Mouse (Mus musculus) liver, postnatal 0 days (tissue): ENCODE data around the gene Ndufa9. TPM values are rescaled to one million over a fixed set of nuclear protein-coding genes. Genes with fewer than 3 reads are reported as not detected.

Source experiments
- ATAC-seq: fragments of 200-750 bp; cut with Nextera tagmentation; 2 replicates; pipeline ENCODE4 v1.8.0; 2017; ENCODE audit warnings: mild to moderate bottlenecking, moderate library complexity
- DNase-seq: peaks from one replicate; pipeline ENCODE4 v3.0.0-alpha.2; 2016
- H3K27ac ChIP-seq: fragments of 300-500 bp; sonication (generic); 2 replicates; pipeline ENCODE4 v1.5.1; 2014; ENCODE audit warnings: antibody characterized with exemption, moderate library complexity, mild to moderate bottlenecking, low read depth
- H3K27me3 ChIP-seq: fragments of 300-500 bp; sonication (generic); 2 replicates; pipeline ENCODE4 v1.6.1; 2014; ENCODE audit warnings: low read length, control low read depth, mixed read lengths; ENCODE audit not compliant: insufficient read depth
- H3K36me3 ChIP-seq: fragments of 300-500 bp; sonication (generic); replicated peaks from 2 replicates; pipeline ENCODE4 v1.6.1; 2014; ENCODE audit warnings: mild to moderate bottlenecking, control low read depth, low read length, moderate library complexity, mixed read lengths; ENCODE audit not compliant: insufficient read depth
- H3K4me1 ChIP-seq: fragments of 300-500 bp; sonication (generic); 2 replicates; pipeline ENCODE4 v1.6.1; 2014; ENCODE audit warnings: antibody characterized with exemption, mild to moderate bottlenecking, control low read depth; ENCODE audit not compliant: insufficient read depth
- H3K4me2 ChIP-seq: fragments of 300-500 bp; sonication (generic); 2 replicates; pipeline ENCODE4 v1.6.1; 2014; ENCODE audit warnings: low read depth, mild to moderate bottlenecking, low read length, moderate library complexity, mixed read lengths
- H3K4me3 ChIP-seq: fragments of 300-500 bp; sonication (generic); 2 replicates; pipeline ENCODE4 v1.5.1; 2014; ENCODE audit warnings: low read depth, low read length
- H3K9ac ChIP-seq: fragments of 300-500 bp; sonication (generic); replicated peaks from 2 replicates; pipeline ENCODE4 v1.6.1; 2014; ENCODE audit warnings: mild to moderate bottlenecking, moderate library complexity
- H3K9me3 ChIP-seq: fragments of 300-500 bp; sonication (generic); 2 replicates; pipeline ENCODE4 v1.6.1; 2016; ENCODE audit warnings: mild to moderate bottlenecking, control low read depth, low read length, mixed read lengths
- CTCF ChIP-seq: sonication (generic); IDR thresholded peaks from 2 replicates; pipeline ENCODE4 v1.5.1; 2016; ENCODE audit warnings: antibody characterized with exemption, low read depth
- EP300 ChIP-seq: IDR thresholded peaks from 2 replicates; pipeline ENCODE4 v1.6.1; 2016; ENCODE audit warnings: antibody characterized with exemption, low read depth, mild to moderate bottlenecking
- WGBS: fragments of 180-500 bp; shearing (Covaris S2); extraction: QIAGEN DNeasy Blood & Tissue Kit; methylation state at CpG from one replicate; pipeline ENCODE4 v1.1.7; 2014; ENCODE audit not compliant: insufficient replicate concordance; 5-methylcytosine and 5-hydroxymethylcytosine counted together
- polyA plus RNA-seq: library from polyadenylated mRNA; unstranded; fragments of >200 nt; fragmentation: Nextera tagmentation; extraction: Ambion mirVana; gene quantifications from 2 replicates; pipeline ENCODE4 v1.2.1, GENCODE M21; 2015

Gene Ndufa9
- polyA plus RNA-seq, 1 experiment from 2014 or later, result 175 TPM

DNA sequence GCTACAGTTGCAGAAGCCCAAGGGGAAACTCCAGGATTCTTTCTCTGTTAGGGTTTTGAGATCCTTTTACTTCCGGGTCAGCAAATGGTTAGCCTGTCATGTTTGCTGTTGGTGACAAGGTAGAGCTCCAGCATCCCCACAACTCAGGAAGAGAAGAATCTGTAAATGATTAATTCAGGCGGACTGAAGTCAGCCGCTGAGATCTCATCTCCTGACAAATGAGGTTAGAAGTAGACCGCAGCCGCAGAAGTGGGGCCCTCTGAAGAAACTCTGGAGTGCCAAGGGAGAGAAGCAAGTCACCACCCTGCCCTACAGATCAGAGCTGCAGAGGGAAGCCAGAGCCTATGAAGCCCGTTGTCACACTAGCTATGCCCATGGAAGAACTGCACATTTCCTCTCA is 71.0 kb downstream of the Ndufa9 start:
- no peaks in the 10 kb centered on the region for H3K36me3 ChIP-seq
- DNase-seq, result no peak
- TF ChIP-seq EP300 (no peak), CTCF (no peak)
- H3K4me1 ChIP-seq, result no peaks in the 10 kb centered on the region
- no peak overlapping the region for H3K27ac ChIP-seq
- no peak overlapping the region for H3K4me2 ChIP-seq
- WGBS, result 60% methylated on average over 6 of the region's 6 CpGs
- no peaks in the 10 kb centered on the region for H3K27me3 ChIP-seq
- no peak overlapping the region for H3K4me3 ChIP-seq
- no peak overlapping the region for H3K9ac ChIP-seq
- ATAC-seq, result no peak
- no peaks in the 10 kb centered on the region for H3K9me3 ChIP-seq

DNA sequence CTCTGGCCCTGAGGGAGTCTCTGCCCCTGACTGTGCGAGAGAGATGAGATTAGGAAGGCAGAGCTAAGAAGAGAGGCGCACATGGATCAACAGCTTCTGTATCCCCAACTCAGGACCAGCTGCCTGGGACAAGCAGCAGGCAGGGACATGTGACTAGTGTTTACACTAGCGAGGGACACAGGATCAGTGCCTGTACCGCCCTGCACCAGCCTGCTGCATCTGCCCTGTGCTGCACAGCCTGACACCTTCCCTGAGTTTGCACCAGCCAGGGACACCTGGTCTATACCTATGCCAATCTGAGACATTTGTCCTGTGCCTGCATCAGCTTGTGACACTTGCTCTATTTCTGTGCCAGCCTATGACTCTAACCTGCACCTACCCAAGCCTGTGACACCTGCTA is 75.1 kb downstream of the Ndufa9 start:
- H3K4me2 ChIP-seq, result no peak overlapping the region
- H3K36me3 ChIP-seq, result no peaks in the 10 kb centered on the region
- TF ChIP-seq CTCF (no peak), EP300 (no peak)
- H3K9ac ChIP-seq, result no peak overlapping the region
- no peak for DNase-seq
- no peaks in the 10 kb centered on the region for H3K4me1 ChIP-seq
- ATAC-seq, result no peak
- no peaks in the 10 kb centered on the region for H3K27me3 ChIP-seq
- no peak overlapping the region for H3K4me3 ChIP-seq
- WGBS, result 48% methylated on average over 4 of the region's 4 CpGs
- H3K9me3 ChIP-seq, result no peaks in the 10 kb centered on the region
- no peak overlapping the region for H3K27ac ChIP-seq

DNA sequence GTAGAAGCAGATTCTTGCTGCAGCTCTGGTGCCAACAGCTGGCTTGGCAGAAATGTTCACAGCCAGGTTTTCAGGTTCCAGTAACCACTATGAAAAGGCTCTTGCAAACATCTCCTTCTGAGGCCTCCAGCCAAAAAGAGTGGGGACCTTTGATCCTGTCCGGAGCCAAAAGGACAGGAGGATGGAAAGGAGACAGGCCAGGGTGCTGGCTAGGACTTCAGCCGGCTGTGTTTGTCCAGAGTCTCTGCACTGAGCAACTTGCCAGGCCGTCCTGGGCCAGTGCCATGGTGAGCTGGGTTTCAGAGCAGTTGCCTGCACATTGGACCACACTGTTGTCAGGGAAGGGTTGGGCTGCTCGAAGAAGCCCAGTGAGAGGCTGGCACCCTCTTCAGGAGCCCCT is 76.6 kb downstream of the Ndufa9 start:
- Histone ChIP-seq H3K27ac (no peak overlapping the region), H3K4me1 (no peaks in the 10 kb centered on the region), H3K9ac (no peak overlapping the region), H3K4me2 (no peak overlapping the region), H3K27me3 (no peaks in the 10 kb centered on the region), H3K9me3 (no peaks in the 10 kb centered on the region), H3K36me3 (no peaks in the 10 kb centered on the region), H3K4me3 (no peak overlapping the region)
- ATAC-seq (no peak), DNase-seq (no peak)
- 59% methylated on average over 4 of the region's 4 CpGs for WGBS
- no peak for TF ChIP-seq EP300
- TF ChIP-seq CTCF, result no peak

Other genes starting within 250 kb of the Ndufa9 start
- gene Kcna1, start 202.8 kb downstream of the Ndufa9 start, polyA plus RNA-seq, result not detected in 2 replicates
- gene Kcna6, start 108.5 kb downstream of the Ndufa9 start, polyA plus RNA-seq, result 0.05 TPM in 1 of 2 replicates, not detected in the other
- gene Akap3, start 4.0 kb upstream of the Ndufa9 start, polyA plus RNA-seq, result not detected in 2 replicates
- gene Dyrk4, start 72.7 kb upstream of the Ndufa9 start, polyA plus RNA-seq, result 0.09 TPM in 1 of 2 replicates, not detected in the other
- 22.9 and 23.7 TPM in 2 replicates for gene Rad51ap1, start 90.5 kb upstream of the Ndufa9 start, polyA plus RNA-seq
- gene D6Wsu163e, start 90.8 kb upstream of the Ndufa9 start, polyA plus RNA-seq, result 8.4 and 10.2 TPM in 2 replicates
- gene Fgf6, start 166.4 kb upstream of the Ndufa9 start, polyA plus RNA-seq, result not detected in 2 replicates
- gene Fgf23, start 223.8 kb upstream of the Ndufa9 start, polyA plus RNA-seq, result not detected in 2 replicates